Mouse (Mus musculus): ENCODE measurements around the gene Gse1. TPM values are rescaled to one million over a fixed set of nuclear protein-coding genes. Genes with fewer than 3 reads are reported as not detected.
A peak's percentile ranks its signal among the peaks of the same experiment; 100 is the strongest.

Gse1 gene
- polyA plus RNA-seq, 1 experiment from 2014 or later: 22.6 TPM

GRCm38 (mm10) chr8:120341124-120341523, 112.9 kb downstream of the Gse1 start:
- H3K4me1 ChIP-seq (ENCODE audit: control insufficient read depth, insufficient read depth, low read length): peaks cover 47% of the 10 kb centered on the region
- ATAC-seq (no peak), DNase-seq (ENCODE audit: low spot score) (no peak)

GRCm38 (mm10) chr8:120342847-120343548, 114.7 kb downstream of the Gse1 start:
- Histone ChIP-seq H3K27me3 (replicated peaks; ENCODE audit: control insufficient read depth, insufficient read depth, low read length) (no peaks in the 10 kb centered on the region), H3K4me1 (ENCODE audit: control insufficient read depth, insufficient read depth, low read length) (peaks cover 56% of the 10 kb centered on the region), H3K36me3 (ENCODE audit: control insufficient read depth, insufficient read depth, low read length) (no peaks in the 10 kb centered on the region), H3K9ac (ENCODE audit: low read length) (no peak overlapping the region), H3K4me3 (ENCODE audit: low read depth, low read length) (no peak overlapping the region), H3K4me2 (ENCODE audit: low read length) (0 out of 2 replicates have a peak overlapping the region, but pooled peaks have one; percentile 12), H3K9me3 (replicated peaks; ENCODE audit: control insufficient read depth, low read length) (no peaks in the 10 kb centered on the region), H3K27ac (ENCODE audit: low read depth, low read length) (peak overlapping the region; percentile 67)
- WGBS: 10% methylated on average over 7 of the region's 7 CpGs
- ATAC-seq (peak; percentile 38; the same call in 1 of the 2 replicates), DNase-seq (ENCODE audit: low spot score) (peak; percentile 89)

More at GRCm38 (mm10) chr8:120341124-120341523, 112.9 kb downstream of the Gse1 start:
- H3K27me3 ChIP-seq (replicated peaks; ENCODE audit: control insufficient read depth, insufficient read depth, low read length): no peaks in the 10 kb centered on the region
- H3K4me2 ChIP-seq (ENCODE audit: low read length): no peak overlapping the region
- 0 out of 2 replicates have a peak overlapping the region, but pooled peaks have one; percentile 21 for H3K27ac ChIP-seq (ENCODE audit: low read depth, low read length)
- no peaks in the 10 kb centered on the region for H3K9me3 ChIP-seq (replicated peaks; ENCODE audit: control insufficient read depth, low read length)
- no peaks in the 10 kb centered on the region for H3K36me3 ChIP-seq (ENCODE audit: control insufficient read depth, insufficient read depth, low read length)
- H3K9ac ChIP-seq (ENCODE audit: low read length): no peak overlapping the region
- no peak overlapping the region for H3K4me3 ChIP-seq (ENCODE audit: low read depth, low read length)
- WGBS: 42% methylated on average over 10 of the region's 10 CpGs

GRCm38 (mm10) chr8:120343582-120343981, 115.3 kb downstream of the Gse1 start:
- Histone ChIP-seq H3K27ac (ENCODE audit: low read depth, low read length) (peak overlapping the region; percentile 67), H3K4me2 (ENCODE audit: low read length) (0 out of 2 replicates have a peak overlapping the region, but pooled peaks have one; percentile 12), H3K4me3 (ENCODE audit: low read depth, low read length) (no peak overlapping the region), H3K27me3 (replicated peaks; ENCODE audit: control insufficient read depth, insufficient read depth, low read length) (no peaks in the 10 kb centered on the region), H3K36me3 (ENCODE audit: control insufficient read depth, insufficient read depth, low read length) (no peaks in the 10 kb centered on the region), H3K4me1 (ENCODE audit: control insufficient read depth, insufficient read depth, low read length) (peaks cover 62% of the 10 kb centered on the region), H3K9ac (ENCODE audit: low read length) (no peak overlapping the region), H3K9me3 (replicated peaks; ENCODE audit: control insufficient read depth, low read length) (no peaks in the 10 kb centered on the region)
- peak; percentile 22; the same call in 1 of the 2 replicates for ATAC-seq
- peak; percentile 52 for DNase-seq (ENCODE audit: low spot score)
- 24% methylated on average over 12 of the region's 12 CpGs for WGBS

- no peak for DNase-seq (ENCODE audit: low spot score)
- Histone ChIP-seq H3K36me3 (ENCODE audit: control insufficient read depth, insufficient read depth, low read length) (no peaks in the 10 kb centered on the region), H3K27me3 (replicated peaks; ENCODE audit: control insufficient read depth, insufficient read depth, low read length) (no peaks in the 10 kb centered on the region), H3K9me3 (replicated peaks; ENCODE audit: control insufficient read depth, low read length) (no peaks in the 10 kb centered on the region), H3K4me1 (ENCODE audit: control insufficient read depth, insufficient read depth, low read length) (peaks cover 67% of the 10 kb centered on the region), H3K27ac (ENCODE audit: low read depth, low read length) (peak overlapping the region; percentile 46), H3K4me3 (ENCODE audit: low read depth, low read length) (no peak overlapping the region), H3K9ac (ENCODE audit: low read length) (no peak overlapping the region), H3K4me2 (ENCODE audit: low read length) (no peak overlapping the region)
- 28% methylated on average over 4 of the region's 4 CpGs for WGBS
- ATAC-seq: no peak
These were observed 115.9 kb downstream of the Gse1 start for GRCm38 (mm10) chr8:120344166-120344565.

GRCm38 (mm10) chr8:120344583-120344982, 116.3 kb downstream of the Gse1 start:
- WGBS: 25% methylated on average over 13 of the region's 13 CpGs
- DNase-seq (ENCODE audit: low spot score): no peak
- Histone ChIP-seq H3K9me3 (replicated peaks; ENCODE audit: control insufficient read depth, low read length) (no peaks in the 10 kb centered on the region), H3K36me3 (ENCODE audit: control insufficient read depth, insufficient read depth, low read length) (no peaks in the 10 kb centered on the region), H3K4me3 (ENCODE audit: low read depth, low read length) (no peak overlapping the region), H3K27ac (ENCODE audit: low read depth, low read length) (peak overlapping the region; percentile 46), H3K9ac (ENCODE audit: low read length) (no peak overlapping the region), H3K4me1 (ENCODE audit: control insufficient read depth, insufficient read depth, low read length) (peaks cover 66% of the 10 kb centered on the region), H3K4me2 (ENCODE audit: low read length) (no peak overlapping the region), H3K27me3 (replicated peaks; ENCODE audit: control insufficient read depth, insufficient read depth, low read length) (no peaks in the 10 kb centered on the region)
- ATAC-seq: no peak

GRCm38 (mm10) chr8:120347734-120348341, 119.6 kb downstream of the Gse1 start:
- Histone ChIP-seq H3K4me2 (ENCODE audit: low read length) (peak overlapping the region; percentile 23), H3K9ac (ENCODE audit: low read length) (peak overlapping the region; percentile 21; the same call in 1 of the 2 replicates), H3K4me3 (ENCODE audit: low read depth, low read length) (no peak overlapping the region), H3K36me3 (ENCODE audit: control insufficient read depth, insufficient read depth, low read length) (no peaks in the 10 kb centered on the region), H3K9me3 (replicated peaks; ENCODE audit: control insufficient read depth, low read length) (no peaks in the 10 kb centered on the region), H3K27me3 (replicated peaks; ENCODE audit: control insufficient read depth, insufficient read depth, low read length) (no peaks in the 10 kb centered on the region), H3K27ac (ENCODE audit: low read depth, low read length) (peak overlapping the region; percentile 70), H3K4me1 (ENCODE audit: control insufficient read depth, insufficient read depth, low read length) (peaks cover 47% of the 10 kb centered on the region)
- ATAC-seq (peak; percentile 80), DNase-seq (ENCODE audit: low spot score) (peak; percentile 84)
- 18% methylated on average over 21 of the region's 21 CpGs for WGBS

- H3K36me3 ChIP-seq (ENCODE audit: control insufficient read depth, insufficient read depth, low read length): no peaks in the 10 kb centered on the region
- DNase-seq (ENCODE audit: low spot score) (no peak), ATAC-seq (no peak)
- no peaks in the 10 kb centered on the region for H3K9me3 ChIP-seq (replicated peaks; ENCODE audit: control insufficient read depth, low read length)
- WGBS: 41% methylated on average over 11 of the region's 11 CpGs
- H3K27ac ChIP-seq (ENCODE audit: low read depth, low read length): no peak overlapping the region
- H3K27me3 ChIP-seq (replicated peaks; ENCODE audit: control insufficient read depth, insufficient read depth, low read length): no peaks in the 10 kb centered on the region
- no peak overlapping the region for H3K4me3 ChIP-seq (ENCODE audit: low read depth, low read length)
- H3K4me2 ChIP-seq (ENCODE audit: low read length): no peak overlapping the region
- no peak overlapping the region; the same call in 1 of the 2 replicates for H3K9ac ChIP-seq (ENCODE audit: low read length)
- peaks cover 39% of the 10 kb centered on the region for H3K4me1 ChIP-seq (ENCODE audit: control insufficient read depth, insufficient read depth, low read length)
These were observed 120.7 kb downstream of the Gse1 start for GRCm38 (mm10) chr8:120348922-120349321.

- WGBS: 66% methylated on average over 7 of the region's 7 CpGs
- DNase-seq (ENCODE audit: low spot score) (no peak), ATAC-seq (no peak)
- Histone ChIP-seq H3K9me3 (replicated peaks; ENCODE audit: control insufficient read depth, low read length) (no peaks in the 10 kb centered on the region), H3K9ac (ENCODE audit: low read length) (no peak overlapping the region), H3K4me2 (ENCODE audit: low read length) (no peak overlapping the region), H3K4me1 (ENCODE audit: control insufficient read depth, insufficient read depth, low read length) (peaks cover 28% of the 10 kb centered on the region), H3K27ac (ENCODE audit: low read depth, low read length) (no peak overlapping the region), H3K27me3 (replicated peaks; ENCODE audit: control insufficient read depth, insufficient read depth, low read length) (no peaks in the 10 kb centered on the region), H3K36me3 (ENCODE audit: control insufficient read depth, insufficient read depth, low read length) (no peaks in the 10 kb centered on the region), H3K4me3 (ENCODE audit: low read depth, low read length) (no peak overlapping the region)
These were observed 123.2 kb downstream of the Gse1 start for GRCm38 (mm10) chr8:120351332-120352071.
